Mouse (Mus musculus): Measurements from ENCODE around the gene Hspg2. TPM values are rescaled to one million over a fixed set of nuclear protein-coding genes. Genes with fewer than 3 reads are reported as not detected.

The Hspg2 gene
- polyA plus RNA-seq, 1 experiment: 76.2 TPM

DNA sequence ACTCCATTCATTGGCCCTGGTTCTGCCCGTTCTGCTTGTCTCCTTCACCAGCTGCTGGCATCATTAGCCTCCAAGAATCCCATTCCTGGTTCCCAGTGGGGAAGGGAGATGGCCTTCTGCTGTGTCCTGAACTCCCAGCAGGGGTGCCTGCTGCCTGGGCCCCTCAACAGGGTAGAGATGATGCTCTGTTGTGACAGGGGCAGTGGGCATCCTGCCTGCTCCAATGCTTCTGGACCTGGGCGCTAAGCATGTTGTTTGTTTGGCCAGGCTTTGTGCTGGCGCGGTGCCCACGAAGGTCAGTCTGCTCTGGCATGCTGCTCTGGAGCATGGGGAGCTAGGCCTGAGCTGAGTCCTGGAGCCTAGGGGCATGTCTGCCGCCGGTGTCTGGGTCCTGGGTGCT is 16.0 kb downstream of the Hspg2 start:
- 37% methylated on average over 7 of the region's 7 CpGs for WGBS
- no peak for TF ChIP-seq CTCF (IDR thresholded peaks at IDR 0.05; ENCODE audit: insufficient read depth, low read length)
- no peak for TF ChIP-seq POLR2A (IDR thresholded peaks at IDR 0.05; ENCODE audit: borderline replicate concordance, extremely low read depth, low read depth, low read length)

GRCm38 (mm10) chr4:137485258-137485960 is 16.8 kb downstream of the Hspg2 start:
- DNase-seq: no peak
- Histone ChIP-seq H3K4me1 (ENCODE audit: control insufficient read depth, insufficient read depth, low read length) (peaks cover 14% of the 10 kb centered on the region), H3K4me3 (replicated peaks; ENCODE audit: extremely low read depth, low read depth, low read length) (no peak overlapping the region)
- WGBS: 59% methylated on average over 14 of the region's 14 CpGs
- TF ChIP-seq POLR2A (IDR thresholded peaks at IDR 0.05; ENCODE audit: borderline replicate concordance, extremely low read depth, low read depth, low read length) (no peak), CTCF (IDR thresholded peaks at IDR 0.05; ENCODE audit: insufficient read depth, low read length) (no peak)

More for the DNA sequence above, 16.0 kb downstream of the Hspg2 start:
- Histone ChIP-seq H3K4me1 (ENCODE audit: control insufficient read depth, insufficient read depth, low read length) (peaks cover 14% of the 10 kb centered on the region), H3K4me3 (replicated peaks; ENCODE audit: extremely low read depth, low read depth, low read length) (no peak overlapping the region)
- DNase-seq: no peak

DNA sequence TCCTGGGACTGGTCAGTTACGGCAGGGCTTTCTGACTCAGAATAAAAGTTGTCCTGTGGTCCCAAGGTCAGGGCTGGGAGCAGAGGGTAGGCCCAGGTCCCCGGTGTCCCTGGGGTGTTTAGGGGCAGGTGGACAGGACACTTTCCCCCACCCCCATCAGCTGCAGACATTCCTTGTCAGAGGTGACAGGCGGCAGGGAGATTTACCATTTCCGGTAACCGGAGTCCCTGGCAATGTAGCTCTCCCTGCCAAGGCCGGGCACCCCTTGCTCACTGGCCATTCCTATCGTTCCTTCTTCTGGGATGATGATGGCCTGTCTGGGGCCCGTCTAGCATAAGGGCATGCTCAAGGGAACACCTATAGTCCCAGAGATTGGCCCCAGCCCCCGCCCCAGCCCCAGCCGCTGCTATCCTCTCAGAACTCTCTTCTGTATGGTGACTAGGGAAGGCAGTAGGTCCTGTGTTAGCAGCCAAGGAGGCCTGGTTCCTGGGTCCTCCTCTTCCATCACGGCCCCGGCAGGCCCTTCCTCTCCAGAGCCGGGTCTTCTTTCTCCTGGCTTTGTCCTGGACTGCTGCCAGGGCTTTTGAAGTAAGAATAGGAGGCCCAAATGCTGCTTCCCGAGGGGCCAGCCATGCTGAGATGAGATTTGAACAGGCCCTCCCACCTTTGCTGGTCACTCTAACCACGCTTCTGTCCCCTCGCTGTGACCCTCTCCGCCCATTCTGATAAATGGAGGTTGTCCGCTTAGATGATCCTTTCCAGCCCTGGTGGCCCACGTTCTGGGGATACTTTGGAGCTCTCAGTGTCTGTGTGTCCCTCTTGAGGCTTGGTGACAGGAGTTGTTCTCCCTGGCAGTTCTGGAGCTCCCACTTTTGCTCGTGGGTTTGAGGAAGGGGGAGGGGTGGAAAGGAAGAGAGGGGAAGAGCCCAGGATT is 17.8 kb downstream of the Hspg2 start:
- WGBS: 54% methylated on average over 20 of the region's 20 CpGs
- Histone ChIP-seq H3K4me1 (ENCODE audit: control insufficient read depth, insufficient read depth, low read length) (peaks cover 14% of the 10 kb centered on the region), H3K4me3 (replicated peaks; ENCODE audit: extremely low read depth, low read depth, low read length) (no peak overlapping the region)
- TF ChIP-seq POLR2A (IDR thresholded peaks at IDR 0.05; ENCODE audit: borderline replicate concordance, extremely low read depth, low read depth, low read length) (no peak), CTCF (IDR thresholded peaks at IDR 0.05; ENCODE audit: insufficient read depth, low read length) (no peak)
- DNase-seq: no peak

DNA sequence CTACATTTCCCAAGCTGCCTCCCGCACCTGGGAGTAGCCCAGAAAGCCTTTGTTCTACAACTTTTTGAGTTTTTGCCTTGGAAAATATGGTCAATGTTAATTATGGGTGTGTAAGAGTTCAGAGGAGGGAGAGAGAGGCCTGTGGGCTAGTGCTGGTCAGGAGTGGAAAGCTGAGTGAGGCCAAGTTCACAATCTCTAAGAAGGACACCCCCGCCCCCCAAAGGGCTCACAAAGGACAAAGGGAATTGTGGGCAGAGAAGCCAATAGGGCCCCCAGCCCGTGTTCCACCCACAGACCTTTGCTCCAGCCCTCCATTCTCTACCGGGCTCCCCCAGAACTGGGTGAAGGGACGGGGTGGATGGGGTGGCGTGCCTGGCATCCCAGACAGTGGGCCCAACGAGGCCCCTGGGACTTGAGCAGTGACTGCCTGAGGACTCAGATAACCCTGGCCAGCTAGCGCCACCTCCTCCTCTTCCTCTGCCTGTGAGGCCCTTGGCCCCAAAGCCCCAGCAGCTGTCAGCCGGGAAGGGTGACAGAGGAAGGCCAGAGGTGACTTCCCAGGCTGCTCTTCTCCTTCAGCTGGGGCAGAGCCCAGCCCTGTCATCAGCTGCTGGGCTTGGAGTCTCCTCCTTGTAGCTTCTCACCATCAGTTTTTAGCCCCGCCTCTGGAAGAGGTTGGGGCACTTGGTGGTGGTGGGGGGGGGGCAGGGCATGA is 18.9 kb downstream of the Hspg2 start:
- DNase-seq: no peak
- WGBS: 53% methylated on average over 10 of the region's 10 CpGs
- H3K4me3 ChIP-seq (replicated peaks; ENCODE audit: extremely low read depth, low read depth, low read length): no peak overlapping the region
- TF ChIP-seq POLR2A (IDR thresholded peaks at IDR 0.05; ENCODE audit: borderline replicate concordance, extremely low read depth, low read depth, low read length) (no peak), CTCF (IDR thresholded peaks at IDR 0.05; ENCODE audit: insufficient read depth, low read length) (no peak)
- peaks cover 14% of the 10 kb centered on the region for H3K4me1 ChIP-seq (ENCODE audit: control insufficient read depth, insufficient read depth, low read length)

- no peak for DNase-seq
- 48% methylated on average over 11 of the region's 11 CpGs for WGBS
- no peak for TF ChIP-seq CTCF (IDR thresholded peaks at IDR 0.05; ENCODE audit: insufficient read depth, low read length)
- TF ChIP-seq POLR2A (IDR thresholded peaks at IDR 0.05; ENCODE audit: borderline replicate concordance, extremely low read depth, low read depth, low read length): no peak
- Histone ChIP-seq H3K4me3 (replicated peaks; ENCODE audit: extremely low read depth, low read depth, low read length) (no peak overlapping the region), H3K4me1 (ENCODE audit: control insufficient read depth, insufficient read depth, low read length) (peaks cover 14% of the 10 kb centered on the region)
These were observed 19.5 kb downstream of the Hspg2 start for GRCm38 (mm10) chr4:137488038-137488437.

DNA sequence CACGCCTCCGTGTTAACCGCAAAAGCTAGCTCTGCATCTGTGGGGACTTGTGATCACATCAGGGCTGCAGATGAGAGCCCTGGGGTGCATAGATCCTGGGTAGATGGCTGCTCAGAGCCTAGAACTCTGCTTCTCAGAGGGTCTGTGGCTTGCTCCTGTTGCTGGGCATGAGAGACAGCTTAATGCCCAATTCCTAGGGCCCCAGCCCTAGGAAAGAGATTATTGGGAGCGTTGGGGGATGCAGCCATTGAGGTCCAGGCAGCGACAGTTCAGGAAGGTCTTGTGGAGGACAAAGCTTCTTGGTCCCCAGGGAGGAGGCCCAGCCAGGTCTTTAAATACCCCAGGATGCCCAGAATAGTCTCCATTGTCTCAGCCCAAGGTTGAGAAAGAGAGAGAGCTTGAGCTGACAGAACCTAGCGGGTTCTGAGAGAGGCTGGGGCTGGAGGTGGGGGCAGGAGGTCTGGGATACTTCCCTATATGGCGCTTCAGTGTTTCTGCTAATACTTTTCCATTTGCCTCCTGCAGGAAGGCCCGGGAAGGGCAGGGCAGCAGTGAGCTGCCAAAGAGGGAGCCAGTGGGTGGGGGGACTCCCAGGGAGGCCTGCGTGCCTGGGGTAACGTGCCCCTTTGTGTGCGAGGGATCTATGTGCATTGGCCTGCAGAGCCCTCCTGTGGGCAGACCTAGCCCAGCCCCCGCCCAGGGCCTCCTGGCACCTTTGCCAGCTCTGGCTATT is 20.2 kb downstream of the Hspg2 start:
- no peak for TF ChIP-seq POLR2A (IDR thresholded peaks at IDR 0.05; ENCODE audit: borderline replicate concordance, extremely low read depth, low read depth, low read length)
- peak; percentile 17; the same call in 1 of the 2 replicates for TF ChIP-seq CTCF (IDR thresholded peaks at IDR 0.05; ENCODE audit: insufficient read depth, low read length)
- Histone ChIP-seq H3K4me3 (replicated peaks; ENCODE audit: extremely low read depth, low read depth, low read length) (no peak overlapping the region), H3K4me1 (ENCODE audit: control insufficient read depth, insufficient read depth, low read length) (peaks cover 14% of the 10 kb centered on the region)
- 26% methylated on average over 12 of the region's 12 CpGs for WGBS
- DNase-seq: no peak

- TF ChIP-seq POLR2A (IDR thresholded peaks at IDR 0.05; ENCODE audit: borderline replicate concordance, extremely low read depth, low read depth, low read length) (no peak), CTCF (IDR thresholded peaks at IDR 0.05; ENCODE audit: insufficient read depth, low read length) (no peak)
- no peak for DNase-seq
- 48% methylated on average over 8 of the region's 8 CpGs for WGBS
- H3K4me3 ChIP-seq (replicated peaks; ENCODE audit: extremely low read depth, low read depth, low read length): no peak overlapping the region
- H3K4me1 ChIP-seq (ENCODE audit: control insufficient read depth, insufficient read depth, low read length): peaks cover 6% of the 10 kb centered on the region
These were observed 21.4 kb downstream of the Hspg2 start for GRCm38 (mm10) chr4:137489996-137490395.

DNA sequence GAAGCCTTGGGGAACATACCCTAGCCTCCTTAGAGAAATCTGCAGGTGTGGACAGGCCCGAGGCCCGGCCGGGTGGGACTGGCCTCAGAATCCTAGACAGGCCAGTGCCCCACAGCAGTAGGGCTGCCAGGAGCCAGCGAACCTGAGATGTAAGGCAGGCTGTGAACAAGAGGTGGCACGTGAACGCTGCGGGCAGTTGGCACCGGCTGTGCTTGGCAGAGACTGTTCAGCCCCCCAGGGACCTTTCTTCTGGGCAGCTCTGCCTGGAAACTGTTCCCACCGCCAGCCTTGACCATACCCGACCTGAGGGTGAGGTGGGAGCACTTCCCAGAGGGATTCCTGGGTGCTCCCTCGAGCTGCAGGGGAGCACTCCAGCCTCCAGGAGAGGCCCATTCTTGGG is 24.0 kb downstream of the Hspg2 start:
- Histone ChIP-seq H3K4me1 (ENCODE audit: control insufficient read depth, insufficient read depth, low read length) (peaks cover 8% of the 10 kb centered on the region), H3K4me3 (replicated peaks; ENCODE audit: extremely low read depth, low read depth, low read length) (no peak overlapping the region)
- WGBS: 78% methylated on average over 11 of the region's 11 CpGs
- no peak for DNase-seq
- no peak for TF ChIP-seq CTCF (IDR thresholded peaks at IDR 0.05; ENCODE audit: insufficient read depth, low read length)
- no peak for TF ChIP-seq POLR2A (IDR thresholded peaks at IDR 0.05; ENCODE audit: borderline replicate concordance, extremely low read depth, low read depth, low read length)
